Mouse (Mus musculus) ES-Bruce4 (cell line): ENCODE data around the gene Ifi35. TPM values are rescaled to one million over a fixed set of nuclear protein-coding genes. Genes with fewer than 3 reads are reported as not detected.
A peak's percentile ranks its signal among the peaks of the same experiment; 100 is the strongest.
"Not testable (repeated sequence)": the region's sequence is repeated elsewhere in the genome, so short reads cannot be mapped to it uniquely, and the experiment has no call there.

Experiments used
- H3K27ac ChIP-seq: 2 replicates; pipeline ENCODE4 v1.5.1; 2012; ENCODE audit warnings: low read length, inconsistent platforms; ENCODE audit not compliant: insufficient read depth
- H3K27me3 ChIP-seq: 2 replicates; pipeline ENCODE4 v1.6.1; 2012; ENCODE audit warnings: mild to moderate bottlenecking, low read length, inconsistent platforms; ENCODE audit not compliant: control insufficient read depth, poor library complexity, insufficient read depth, severe bottlenecking
- H3K36me3 ChIP-seq: 2 replicates; pipeline ENCODE4 v1.6.1; 2012; ENCODE audit warnings: inconsistent platforms, mild to moderate bottlenecking, low read length, moderate library complexity; ENCODE audit not compliant: control insufficient read depth, poor library complexity, insufficient read depth, severe bottlenecking
- H3K4me1 ChIP-seq: one replicate; pipeline ENCODE4 v1.8.1; 2011; ENCODE audit warnings: low read length; ENCODE audit not compliant: control insufficient read depth, insufficient read depth
- H3K4me3 ChIP-seq: 2 replicates; pipeline ENCODE4 v1.5.1; 2011; ENCODE audit warnings: low read depth, mild to moderate bottlenecking, low read length
- H3K9ac ChIP-seq: 2 replicates; pipeline ENCODE4 v1.6.1; 2012; ENCODE audit warnings: low read depth, mild to moderate bottlenecking, inconsistent platforms; ENCODE audit not compliant: poor library complexity, severe bottlenecking
- H3K9me3 ChIP-seq: replicated peaks from 2 replicates; pipeline ENCODE4 v1.6.1; 2012; ENCODE audit warnings: mild to moderate bottlenecking, low read length, inconsistent platforms; ENCODE audit not compliant: control insufficient read depth, poor library complexity, insufficient read depth, severe bottlenecking
- CTCF ChIP-seq: IDR thresholded peaks from one replicate; pipeline ENCODE4 v1.8.1; 2011; ENCODE audit warnings: low read depth, low read length
- EP300 ChIP-seq: IDR thresholded peaks from 2 replicates; pipeline ENCODE4 v1.6.1; 2011; ENCODE audit warnings: low read depth, low read length; ENCODE audit not compliant: insufficient read depth
- POLR2A ChIP-seq: IDR thresholded peaks from one replicate; pipeline ENCODE4 v1.8.1; 2011; ENCODE audit warnings: low read length; ENCODE audit not compliant: insufficient read depth
- polyA plus RNA-seq: library from polyadenylated mRNA; stranded (reverse); fragments of >200 nt; gene quantifications from 2 replicates; pipeline ENCODE4 v1.2.4, GENCODE M21; 2011; ENCODE audit warnings: low read depth; ENCODE audit not compliant: missing spikeins, insufficient read depth, insufficient read length

Gene Ifi35
- polyA plus RNA-seq, 1 experiment: 6.7 TPM

- TF ChIP-seq POLR2A (no peak), CTCF (no peak), EP300 (no peak)
- Histone ChIP-seq H3K9me3 (no peaks in the 10 kb centered on the region), H3K27ac (no peak overlapping the region), H3K9ac (peak overlapping the region; percentile 91; the same call in 1 of the 2 replicates), H3K4me1 (peaks cover 5% of the 10 kb centered on the region), H3K4me3 (peak overlapping the region; percentile 86; the same call in 1 of the 2 replicates), H3K27me3 (no peaks in the 10 kb centered on the region), H3K36me3 (no peaks in the 10 kb centered on the region)
These were observed 20.9 kb downstream of the Ifi35 start for GRCm38 (mm10) chr11:101469155-101469554.

- no peaks in the 10 kb centered on the region for H3K36me3 ChIP-seq
- peaks cover 5% of the 10 kb centered on the region for H3K4me1 ChIP-seq
- no peaks in the 10 kb centered on the region for H3K9me3 ChIP-seq
- TF ChIP-seq EP300: no peak
- no peak for TF ChIP-seq POLR2A
- no peak for TF ChIP-seq CTCF
- H3K27me3 ChIP-seq: no peaks in the 10 kb centered on the region
- H3K9ac ChIP-seq: no peak overlapping the region
- H3K4me3 ChIP-seq: no peak overlapping the region
- H3K27ac ChIP-seq: no peak overlapping the region
These were observed 22.0 kb downstream of the Ifi35 start for GRCm38 (mm10) chr11:101470206-101470605.

DNA sequence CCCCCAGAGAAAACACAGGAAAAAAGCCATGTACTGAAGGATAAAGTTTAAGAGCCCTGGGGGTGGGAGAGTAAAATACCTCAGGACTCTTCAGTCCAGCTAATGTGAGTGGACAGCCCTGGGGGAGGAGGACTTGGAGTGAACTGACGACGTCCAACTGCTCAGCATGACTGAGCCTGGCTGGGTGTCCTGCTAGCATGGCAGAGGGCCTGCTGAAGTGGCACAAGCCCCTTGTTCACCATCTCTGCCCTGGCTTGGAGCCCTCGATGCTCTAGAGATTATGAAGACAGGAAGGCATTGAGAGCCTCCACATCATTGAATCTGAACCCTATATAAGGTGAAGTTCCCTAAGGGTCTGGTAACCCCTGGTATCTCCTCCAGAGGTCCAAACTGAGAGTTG, 23.7 kb downstream of the Ifi35 start:
- H3K4me1 ChIP-seq: peaks cover 5% of the 10 kb centered on the region
- H3K36me3 ChIP-seq: no peaks in the 10 kb centered on the region
- no peak overlapping the region for H3K9ac ChIP-seq
- no peak overlapping the region for H3K4me3 ChIP-seq
- no peak overlapping the region for H3K27ac ChIP-seq
- H3K27me3 ChIP-seq: no peaks in the 10 kb centered on the region
- no peak for TF ChIP-seq POLR2A
- no peak for TF ChIP-seq CTCF
- TF ChIP-seq EP300: no peak
- no peaks in the 10 kb centered on the region for H3K9me3 ChIP-seq

- H3K4me3 ChIP-seq: no peak overlapping the region
- H3K9ac ChIP-seq: no peak overlapping the region
- TF ChIP-seq CTCF (no peak), EP300 (no peak), POLR2A (no peak)
- no peak overlapping the region for H3K27ac ChIP-seq
- peaks cover 3% of the 10 kb centered on the region for H3K4me1 ChIP-seq
- H3K9me3 ChIP-seq: no peaks in the 10 kb centered on the region
- H3K27me3 ChIP-seq: no peaks in the 10 kb centered on the region
- H3K36me3 ChIP-seq: no peaks in the 10 kb centered on the region
These were observed 24.1 kb downstream of the Ifi35 start for GRCm38 (mm10) chr11:101472336-101472735.

- not testable (repeated sequence) for H3K36me3 ChIP-seq, H3K27me3 ChIP-seq, H3K9me3 ChIP-seq, H3K9ac ChIP-seq, H3K27ac ChIP-seq, H3K4me3 ChIP-seq, H3K4me1 ChIP-seq
These were observed 25.5 kb downstream of the Ifi35 start for GRCm38 (mm10) chr11:101473686-101474085.

- Histone ChIP-seq H3K4me1 (peaks cover 6% of the 10 kb centered on the region), H3K9ac (no peak overlapping the region), H3K27ac (no peak overlapping the region), H3K9me3 (no peaks in the 10 kb centered on the region), H3K4me3 (no peak overlapping the region), H3K36me3 (no peaks in the 10 kb centered on the region), H3K27me3 (no peaks in the 10 kb centered on the region)
- TF ChIP-seq EP300 (no peak), POLR2A (no peak), CTCF (no peak)
These were observed 26.1 kb downstream of the Ifi35 start for GRCm38 (mm10) chr11:101474298-101474697.

- H3K36me3 ChIP-seq, H3K4me3 ChIP-seq, H3K27me3 ChIP-seq, H3K27ac ChIP-seq, H3K9me3 ChIP-seq, H3K4me1 ChIP-seq, H3K9ac ChIP-seq: not testable (repeated sequence)
These were observed 28.2 kb downstream of the Ifi35 start for GRCm38 (mm10) chr11:101476361-101476760.
